15 mouse cellular contexts compared by ENCODE assay signal in genomic region chr5:133569096-133569495, GRCm38 (mm10).
DNase-seq lines count a peak whose midpoint lies in the region; ATAC-seq lines count a peak whose summit lies in the region.
"Had no signal": no experiment of that assay in that cellular context is flagged by ENCODE, and none has a peak within 500 bp of the region (broad histone marks: within the 10 kb centered on the region; RNA-seq: fewer than 3 reads in every experiment).

No protein-coding gene starts in this region.

- 74% methylated on average over 2 of the region's 2 CpGs for WGBS in heart, embryonic 12.5 days
- 85% methylated on average over 2 of the region's 2 CpGs for WGBS in kidney, embryonic 15.5 days
- WGBS in limb, embryonic 11.5 days: 80% methylated on average over 2 of the region's 2 CpGs
- WGBS in intestine, embryonic 16.5 days: 82% methylated on average over 2 of the region's 2 CpGs

- no peak overlapping the region for H3K9ac ChIP-seq in heart, embryonic 12.5 days
- H3K9ac ChIP-seq in kidney, embryonic 15.5 days: no peak overlapping the region
- no peak overlapping the region for H3K9ac ChIP-seq in limb, embryonic 11.5 days (ENCODE audit: low read length)
- no peak overlapping the region for H3K9ac ChIP-seq in intestine, embryonic 16.5 days (ENCODE audit: low read depth, low read length)
- H3K9ac ChIP-seq: forebrain, embryonic 13.5 days; heart, embryonic 15.5 days; liver, embryonic 15.5 days; midbrain, embryonic 12.5 days had no signal

- no peak overlapping the region for H3K4me3 ChIP-seq in heart, embryonic 12.5 days
- no peak overlapping the region for H3K4me3 ChIP-seq in kidney, embryonic 15.5 days (replicated peaks)
- no peak overlapping the region for H3K4me3 ChIP-seq in limb, embryonic 11.5 days (ENCODE audit: low read depth, low read length)
- H3K4me3 ChIP-seq in intestine, embryonic 16.5 days (ENCODE audit: low read length): no peak overlapping the region
- H3K4me3 ChIP-seq: forebrain, embryonic 13.5 days; heart, embryonic 15.5 days; liver, embryonic 15.5 days; midbrain, embryonic 12.5 days had no signal

- no peak overlapping the region for H3K27ac ChIP-seq in heart, embryonic 12.5 days (ENCODE audit: poor library complexity, severe bottlenecking)
- no peak overlapping the region for H3K27ac ChIP-seq in kidney, embryonic 15.5 days
- H3K27ac ChIP-seq in limb, embryonic 11.5 days (replicated peaks; ENCODE audit: low read depth, low read length): no peak overlapping the region
- no peak overlapping the region for H3K27ac ChIP-seq in intestine, embryonic 16.5 days (ENCODE audit: low read length)
- H3K27ac ChIP-seq: forebrain, embryonic 13.5 days; heart, embryonic 15.5 days; liver, embryonic 15.5 days; midbrain, embryonic 12.5 days had no signal

- ATAC-seq in heart, embryonic 12.5 days (ENCODE audit: insufficient number of reproducible peaks, low FRiP score): no peak
- ATAC-seq in kidney, embryonic 15.5 days (replicated peaks; ENCODE audit: low FRiP score): no peak
- no peak for ATAC-seq in limb, embryonic 11.5 days (ENCODE audit: insufficient number of reproducible peaks, low FRiP score, low TSS enrichment, low read depth)
- no peak for ATAC-seq in intestine, embryonic 16.5 days
- ATAC-seq: forebrain, embryonic 13.5 days had no signal

- no peaks in the 10 kb centered on the region for H3K36me3 ChIP-seq in heart, embryonic 12.5 days
- no peaks in the 10 kb centered on the region for H3K36me3 ChIP-seq in kidney, embryonic 15.5 days
- no peaks in the 10 kb centered on the region for H3K36me3 ChIP-seq in limb, embryonic 11.5 days (ENCODE audit: control insufficient read depth, insufficient read depth, low read length)
- no peaks in the 10 kb centered on the region for H3K36me3 ChIP-seq in intestine, embryonic 16.5 days (ENCODE audit: control insufficient read depth, insufficient read depth, low read length)
- H3K36me3 ChIP-seq: heart, embryonic 15.5 days; liver, embryonic 15.5 days; midbrain, embryonic 12.5 days had no signal

- no peak overlapping the region for H3K4me2 ChIP-seq in heart, embryonic 12.5 days
- no peak overlapping the region for H3K4me2 ChIP-seq in kidney, embryonic 15.5 days
- H3K4me2 ChIP-seq in limb, embryonic 11.5 days (ENCODE audit: low read depth, severe bottlenecking): no peak overlapping the region
- no peak overlapping the region for H3K4me2 ChIP-seq in intestine, embryonic 16.5 days (ENCODE audit: low read depth, low read length)
- H3K4me2 ChIP-seq: forebrain, embryonic 13.5 days; heart, embryonic 15.5 days; liver, embryonic 15.5 days; midbrain, embryonic 12.5 days had no signal

- no peaks in the 10 kb centered on the region for H3K4me1 ChIP-seq in heart, embryonic 12.5 days (replicated peaks)
- H3K4me1 ChIP-seq in kidney, embryonic 15.5 days: no peaks in the 10 kb centered on the region
- H3K4me1 ChIP-seq in limb, embryonic 11.5 days (ENCODE audit: control insufficient read depth, insufficient read depth, low read length): 0 out of 2 replicates have a peak, but pooled peaks cover 2% of the 10 kb centered on the region
- no peaks in the 10 kb centered on the region for H3K4me1 ChIP-seq in intestine, embryonic 16.5 days (ENCODE audit: control insufficient read depth, insufficient read depth, low read length)
- H3K4me1 ChIP-seq: heart, embryonic 15.5 days; liver, embryonic 15.5 days; midbrain, embryonic 12.5 days had no signal

- peaks cover 4% of the 10 kb centered on the region; the same call in 1 of the 2 replicates for H3K27me3 ChIP-seq in heart, embryonic 12.5 days (replicated peaks)
- no peaks in the 10 kb centered on the region for H3K27me3 ChIP-seq in kidney, embryonic 15.5 days
- H3K27me3 ChIP-seq in limb, embryonic 11.5 days (ENCODE audit: control insufficient read depth, insufficient read depth, low read length): no peaks in the 10 kb centered on the region
- no peaks in the 10 kb centered on the region for H3K27me3 ChIP-seq in intestine, embryonic 16.5 days (replicated peaks; ENCODE audit: control insufficient read depth, insufficient read depth, low read length)
- H3K27me3 ChIP-seq: forebrain, embryonic 13.5 days; heart, embryonic 15.5 days; liver, embryonic 15.5 days; midbrain, embryonic 12.5 days had no signal

- peaks cover 10% of the 10 kb centered on the region; the same call in 1 of the 2 replicates for H3K9me3 ChIP-seq in heart, embryonic 12.5 days (replicated peaks)
- no peaks in the 10 kb centered on the region for H3K9me3 ChIP-seq in kidney, embryonic 15.5 days (replicated peaks)
- H3K9me3 ChIP-seq in limb, embryonic 11.5 days (ENCODE audit: control insufficient read depth, low read length): no peaks in the 10 kb centered on the region
- no peaks in the 10 kb centered on the region; the same call in 1 of the 2 replicates for H3K9me3 ChIP-seq in intestine, embryonic 16.5 days (ENCODE audit: control insufficient read depth, low read length)
- H3K9me3 ChIP-seq: forebrain, embryonic 13.5 days; heart, embryonic 15.5 days; midbrain, embryonic 12.5 days had no signal

- DNase-seq in heart, adult 11 months: peak; percentile 58
- peak; percentile 57 to 61 for DNase-seq in kidney, postnatal 4 days
- peak; percentile 50 for DNase-seq in embryo, embryonic 10.5 days (ENCODE audit: low spot score)
- DNase-seq in limb, embryonic 11.5 days (ENCODE audit: low spot score): peak; percentile 70
- no peak for DNase-seq in cerebellum, postnatal 4 days (ENCODE audit: low spot score in 2 of 2)
- DNase-seq: cerebellum, postnatal 14 days; kidney, postnatal 25 days; lung, postnatal 4 days had no signal

Comparison
In these comparisons a context has a peak if more than half of its experiments do, and no peak if none do; other contexts are left out.
1. DNase-seq: peak in heart, adult 11 months (single experiment), kidney, postnatal 4 days (2 of 2), embryo, embryonic 10.5 days (single experiment) and limb, embryonic 11.5 days (single experiment); none in cerebellum, postnatal 4 days (0 of 2).